Mouse (Mus musculus): ENCODE data around the gene Cblc. TPM values are rescaled to one million over a fixed set of nuclear protein-coding genes. Genes with fewer than 3 reads are reported as not detected.

Cblc gene
- polyA plus RNA-seq, 1 experiment from 2014 or later, result 0.15 TPM

- H3K27me3 ChIP-seq, result no peaks in the 10 kb centered on the region
- no peak for TF ChIP-seq CTCF (IDR thresholded peaks at IDR 0.05)
- POLR2A ChIA-PET, result no interaction called here
- DNase-seq (ENCODE audit: low read depth, low spot score) (no peak), ATAC-seq (no peak)
- in situ Hi-C loops (cut with MboI; ENCODE audit: low pct_unique_long_range_greater_than_20kb), result no loop called here
- CTCF ChIA-PET, result interaction anchor here (1.0 to 3.6 kb wide), 2 partner anchors 13 to 33 kb away, joined by 7 to 15 read pairs; no protein-coding TSS in a partner anchor
These were observed 40.5 kb downstream of the Cblc start for GRCm38 (mm10) chr7:19755851-19756786.

- DNase-seq (ENCODE audit: low read depth, low spot score), result no peak
- POLR2A ChIA-PET, result no interaction called here
These were observed 41.6 kb downstream of the Cblc start for GRCm38 (mm10) chr7:19755008-19755407.

GRCm38 (mm10) chr7:19754065-19754464, 42.5 kb downstream of the Cblc start:
- TF ChIP-seq CTCF (IDR thresholded peaks at IDR 0.05), result no peak
- no peak for ATAC-seq
- DNase-seq (ENCODE audit: low read depth, low spot score), result no peak
- H3K27me3 ChIP-seq, result no peaks in the 10 kb centered on the region
- in situ Hi-C loops (cut with MboI; ENCODE audit: low pct_unique_long_range_greater_than_20kb), result loop anchor here (5.0 kb wide), 1 partner anchor 33 kb away; no protein-coding TSS in a partner anchor
- CTCF ChIA-PET, result interaction anchor here (1.0 to 3.6 kb wide), 3 partner anchors 21 to 43 kb away, joined by 4 to 15 read pairs (median 5); partner anchors contain the start of gene Cblc
- POLR2A ChIA-PET, result no interaction called here

More at GRCm38 (mm10) chr7:19755008-19755407, 41.6 kb downstream of the Cblc start:
- TF ChIP-seq CTCF (IDR thresholded peaks at IDR 0.05), result no peak
- no peaks in the 10 kb centered on the region for H3K27me3 ChIP-seq
- CTCF ChIA-PET, result interaction anchor here (1.0 to 3.6 kb wide), 2 partner anchors 14 to 34 kb away, joined by 7 to 15 read pairs; no protein-coding TSS in a partner anchor
- in situ Hi-C loops (cut with MboI; ENCODE audit: low pct_unique_long_range_greater_than_20kb), result no loop called here
- ATAC-seq, result no peak

- CTCF ChIA-PET, result interaction anchor here (1.0 to 3.6 kb wide), 4 partner anchors 9 to 44 kb away, joined by 3 to 15 read pairs (median 4); partner anchors contain the start of gene Cblc
- H3K27me3 ChIP-seq, result no peaks in the 10 kb centered on the region
- no peak for ATAC-seq
- POLR2A ChIA-PET, result no interaction called here
- DNase-seq (ENCODE audit: low read depth, low spot score), result no peak
- in situ Hi-C loops (cut with MboI; ENCODE audit: low pct_unique_long_range_greater_than_20kb), result loop anchor here (5.0 kb wide), 1 partner anchor 34 kb away; no protein-coding TSS in a partner anchor
- TF ChIP-seq CTCF (IDR thresholded peaks at IDR 0.05), result no peak
These were observed 43.0 kb downstream of the Cblc start for GRCm38 (mm10) chr7:19753587-19753986.

GRCm38 (mm10) chr7:19752652-19753051, 44.0 kb downstream of the Cblc start:
- ATAC-seq (no peak), DNase-seq (ENCODE audit: low read depth, low spot score) (no peak)
- POLR2A ChIA-PET, result no interaction called here
- H3K27me3 ChIP-seq, result no peaks in the 10 kb centered on the region
- no peak for TF ChIP-seq CTCF (IDR thresholded peaks at IDR 0.05)
- in situ Hi-C loops (cut with MboI; ENCODE audit: low pct_unique_long_range_greater_than_20kb), result loop anchor here (5.0 kb wide), 1 partner anchor 35 kb away; no protein-coding TSS in a partner anchor
- CTCF ChIA-PET, result interaction anchor here (1.2 to 3.6 kb wide), 3 partner anchors 10 to 44 kb away, joined by 3 to 15 read pairs (median 5); partner anchors contain the start of gene Cblc

- CTCF ChIA-PET, result interaction anchor here (0.8 to 1.4 kb wide), 3 partner anchors 17 to 50 kb away, joined by 3 to 5 read pairs (median 3); partner anchors contain the start of gene Cblc
- TF ChIP-seq CTCF (IDR thresholded peaks at IDR 0.05), result no peak
- no peak for DNase-seq (ENCODE audit: low read depth, low spot score)
- H3K27me3 ChIP-seq, result no peaks in the 10 kb centered on the region
- no peak for ATAC-seq
- in situ Hi-C loops (cut with MboI; ENCODE audit: low pct_unique_long_range_greater_than_20kb), result loop anchor here (5.0 kb wide), 1 partner anchor 36 kb away; no protein-coding TSS in a partner anchor
- POLR2A ChIA-PET, result no interaction called here
These were observed 45.6 kb downstream of the Cblc start for GRCm38 (mm10) chr7:19751070-19751383.

GRCm38 (mm10) chr7:19750217-19751069, 46.2 kb downstream of the Cblc start, which contains the start of gene Nectin2:
TSS of gene Nectin2 (minus strand) at chr7:19750483.
- POLR2A ChIA-PET, result no interaction called here
- peak; percentile 64 for DNase-seq (ENCODE audit: low read depth, low spot score)
- CTCF ChIA-PET, result interaction anchor here (0.8 to 1.4 kb wide), 3 partner anchors 18 to 50 kb away, joined by 3 to 5 read pairs (median 3); partner anchors contain the start of gene Cblc

GRCm38 (mm10) chr7:19749389-19750216, 47.0 kb downstream of the Cblc start:
- CTCF ChIA-PET, result interaction anchor here (0.6 to 1.6 kb wide), 3 partner anchors 41 to 127 kb away, joined by 3 to 4 read pairs (median 3); no protein-coding TSS in a partner anchor
- POLR2A ChIA-PET, result no interaction called here
- DNase-seq (ENCODE audit: low read depth, low spot score) (peak; percentile 98), ATAC-seq (peak; percentile 95)
- H3K27me3 ChIP-seq, result no peaks in the 10 kb centered on the region
- no peak for TF ChIP-seq CTCF (IDR thresholded peaks at IDR 0.05)
- in situ Hi-C loops (cut with MboI; ENCODE audit: low pct_unique_long_range_greater_than_20kb), result loop anchor here (5.0 kb wide), 1 partner anchor 38 kb away; no protein-coding TSS in a partner anchor

More at GRCm38 (mm10) chr7:19750217-19751069, 46.2 kb downstream of the Cblc start, which contains the start of gene Nectin2:
- no peaks in the 10 kb centered on the region for H3K27me3 ChIP-seq
- no peak for TF ChIP-seq CTCF (IDR thresholded peaks at IDR 0.05)
- peak; percentile 72 for ATAC-seq
- in situ Hi-C loops (cut with MboI; ENCODE audit: low pct_unique_long_range_greater_than_20kb), result loop anchor here (5.0 kb wide), 1 partner anchor 37 kb away; no protein-coding TSS in a partner anchor

Measured in Patski (cell line).